Mouse (Mus musculus) cerebellum, adult 18-20 months (tissue): ENCODE measurements around the gene Glrx5.

ENCODE experiments used
- DNase-seq, 2 experiments: peaks; one replicate each; pipeline ENCODE4 v3.0.0; 2021

Glrx5 gene

GRCm38 (mm10) chr12:105032832-105033775 lies 616 bp downstream of the Glrx5 start:
- no peak for DNase-seq

- no peak for DNase-seq
Measured at GRCm38 (mm10) chr12:105034130-105034769, 1.8 kb downstream of the Glrx5 start.

- no peak for DNase-seq
Measured at GRCm38 (mm10) chr12:105038211-105038610, 5.7 kb downstream of the Glrx5 start.

GRCm38 (mm10) chr12:105038918-105039317 lies 6.4 kb downstream of the Glrx5 start:
- no peak for DNase-seq

- no peak for DNase-seq
Measured at GRCm38 (mm10) chr12:105039578-105040289, 7.2 kb downstream of the Glrx5 start.

- no peak for DNase-seq
Measured at GRCm38 (mm10) chr12:105040950-105041349, 8.5 kb downstream of the Glrx5 start.

GRCm38 (mm10) chr12:105043081-105043480 lies 10.6 kb downstream of the Glrx5 start:
- no peak for DNase-seq

- DNase-seq: no peak
Measured at GRCm38 (mm10) chr12:105044775-105045174, 12.3 kb downstream of the Glrx5 start.

- DNase-seq: no peak
Measured at GRCm38 (mm10) chr12:105048301-105048863, 15.9 kb downstream of the Glrx5 start.

GRCm38 (mm10) chr12:105049813-105050212 lies 17.3 kb downstream of the Glrx5 start:
- no peak for DNase-seq

- DNase-seq: peak; percentile 57 to 71
Measured at GRCm38 (mm10) chr12:105050898-105051297, 18.4 kb downstream of the Glrx5 start.

- DNase-seq: no peak
Measured at GRCm38 (mm10) chr12:105054041-105054440, 21.6 kb downstream of the Glrx5 start.

- no peak for DNase-seq
Measured at GRCm38 (mm10) chr12:105055308-105055707, 22.8 kb downstream of the Glrx5 start.

- DNase-seq: no peak
Measured at GRCm38 (mm10) chr12:105060006-105060405, 27.5 kb downstream of the Glrx5 start.

GRCm38 (mm10) chr12:105063201-105064134 lies 31.0 kb downstream of the Glrx5 start:
- DNase-seq: no peak

- DNase-seq: no peak
Measured at GRCm38 (mm10) chr12:105064168-105064567, 31.7 kb downstream of the Glrx5 start.

- DNase-seq: no peak
Measured at GRCm38 (mm10) chr12:105065119-105065518, 32.6 kb downstream of the Glrx5 start.

- DNase-seq: no peak
Measured at GRCm38 (mm10) chr12:105066523-105066922, 34.0 kb downstream of the Glrx5 start.

GRCm38 (mm10) chr12:105068911-105069310 lies 36.4 kb downstream of the Glrx5 start:
- DNase-seq: no peak

GRCm38 (mm10) chr12:105073708-105074107 lies 41.2 kb downstream of the Glrx5 start:
- peak; percentile 64 to 67 for DNase-seq

GRCm38 (mm10) chr12:105075496-105075895 lies 43.0 kb downstream of the Glrx5 start:
- DNase-seq: no peak

GRCm38 (mm10) chr12:105076511-105076910 lies 44.0 kb downstream of the Glrx5 start:
- DNase-seq: no peak
